Mouse (Mus musculus) stomach, embryonic 14.5 days (tissue): ENCODE results near the gene Wdfy3. TPM values are rescaled to one million over a fixed set of nuclear protein-coding genes. Genes with fewer than 3 reads are reported as not detected.

ENCODE experiments used
- ATAC-seq: fragments of 200-750 bp; cut with Nextera tagmentation; 2 replicates; pipeline ENCODE4 v1.8.0; 2017; ENCODE audit warnings: low read depth, moderate TSS enrichment; ENCODE audit not compliant: insufficient number of reproducible peaks, insufficient read depth, low FRiP score
- H3K27ac ChIP-seq: fragments of 300-500 bp; sonication (generic); 2 replicates; pipeline ENCODE4 v1.5.1; 2014; ENCODE audit warnings: mild to moderate bottlenecking, low read length, moderate library complexity, mixed read lengths
- H3K27me3 ChIP-seq: fragments of 300-500 bp; sonication (generic); 2 replicates; pipeline ENCODE4 v1.6.1; 2014; ENCODE audit warnings: low read length, control low read depth, mixed read lengths; ENCODE audit not compliant: control insufficient read depth, insufficient read depth
- H3K36me3 ChIP-seq: fragments of 300-500 bp; sonication (generic); 2 replicates; pipeline ENCODE4 v1.6.1; 2014; ENCODE audit warnings: mild to moderate bottlenecking, control low read depth, low read length, moderate library complexity, mixed read lengths; ENCODE audit not compliant: control insufficient read depth, insufficient read depth
- H3K4me1 ChIP-seq: fragments of 300-500 bp; sonication (generic); 2 replicates; pipeline ENCODE4 v1.6.1; 2014; ENCODE audit warnings: low read length, control low read depth, mixed read lengths; ENCODE audit not compliant: control insufficient read depth, insufficient read depth
- H3K4me2 ChIP-seq: fragments of 300-500 bp; sonication (generic); replicated peaks from 2 replicates; pipeline ENCODE4 v1.6.1; 2014; ENCODE audit warnings: low read depth, low read length, control low read depth
- H3K4me3 ChIP-seq: fragments of 300-500 bp; sonication (generic); 2 replicates; pipeline ENCODE4 v1.5.1; 2014; ENCODE audit warnings: low read depth, low read length, control low read depth
- H3K9ac ChIP-seq: fragments of 300-500 bp; sonication (generic); replicated peaks from 2 replicates; pipeline ENCODE4 v1.6.1; 2014; ENCODE audit warnings: low read depth, mild to moderate bottlenecking, control low read depth, low read length, moderate library complexity, mixed read lengths
- H3K9me3 ChIP-seq: fragments of 300-500 bp; sonication (generic); 2 replicates; pipeline ENCODE4 v1.6.1; 2016; ENCODE audit warnings: low read depth, low read length, control low read depth; ENCODE audit not compliant: control insufficient read depth
- WGBS: fragments of 180-500 bp; shearing (Covaris S2); extraction: QIAGEN DNeasy Blood & Tissue Kit; methylation state at CpG from one replicate; pipeline ENCODE4 v1.1.7; 2014; 5-methylcytosine and 5-hydroxymethylcytosine counted together
- polyA plus RNA-seq: library from polyadenylated mRNA; unstranded; fragments of >200 nt; fragmentation: Nextera tagmentation; extraction: Ambion mirVana; gene quantifications from 2 replicates; pipeline ENCODE4 v1.2.1, GENCODE M21; 2014

The Wdfy3 gene
- polyA plus RNA-seq, 1 experiment from 2014 or later: 23.5 TPM

- Histone ChIP-seq H3K4me3 (no peak overlapping the region), H3K36me3 (peaks cover 69% of the 10 kb centered on the region), H3K9ac (no peak overlapping the region), H3K27ac (no peak overlapping the region), H3K27me3 (no peaks in the 10 kb centered on the region), H3K4me1 (no peaks in the 10 kb centered on the region), H3K9me3 (no peaks in the 10 kb centered on the region), H3K4me2 (no peak overlapping the region)
- ATAC-seq: no peak
- WGBS: 92% methylated on average over 6 of the region's 6 CpGs
Observed at GRCm38 (mm10) chr5:101891694-101892416, 177.9 kb downstream of the Wdfy3 start.

GRCm38 (mm10) chr5:101887989-101888388 is 181.7 kb downstream of the Wdfy3 start:
- no peak for ATAC-seq
- 95% methylated on average over 19 of the region's 19 CpGs for WGBS
- no peaks in the 10 kb centered on the region for H3K27me3 ChIP-seq
- no peaks in the 10 kb centered on the region for H3K4me1 ChIP-seq
- peaks cover 72% of the 10 kb centered on the region for H3K36me3 ChIP-seq
- no peak overlapping the region for H3K27ac ChIP-seq
- no peaks in the 10 kb centered on the region for H3K9me3 ChIP-seq
- no peak overlapping the region for H3K4me3 ChIP-seq
- no peak overlapping the region for H3K4me2 ChIP-seq
- H3K9ac ChIP-seq: no peak overlapping the region

DNA sequence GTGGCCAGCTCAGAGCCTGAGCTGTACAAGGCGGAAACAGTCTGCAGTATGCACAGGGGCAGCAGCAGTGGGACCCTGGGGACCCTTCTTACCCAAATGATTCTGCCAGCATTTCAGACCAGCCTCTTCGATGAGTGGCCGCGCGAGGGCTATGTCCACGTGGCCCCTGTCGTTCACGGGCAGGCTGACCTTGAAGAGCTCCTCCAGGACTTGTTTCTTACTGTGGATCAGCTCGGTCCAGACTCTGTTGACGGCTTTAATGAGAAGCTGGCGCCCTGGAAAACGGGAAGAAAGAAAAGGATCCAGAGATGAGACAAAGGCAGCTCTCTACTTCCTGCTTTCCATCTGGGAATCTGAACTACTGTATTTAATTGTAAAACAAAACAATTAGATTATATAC is 184.7 kb downstream of the Wdfy3 start:
- no peak for ATAC-seq
- 92% methylated on average over 12 of the region's 12 CpGs for WGBS
- Histone ChIP-seq H3K4me2 (no peak overlapping the region), H3K4me1 (no peaks in the 10 kb centered on the region), H3K9me3 (no peaks in the 10 kb centered on the region), H3K27me3 (no peaks in the 10 kb centered on the region), H3K36me3 (peaks cover 83% of the 10 kb centered on the region), H3K4me3 (no peak overlapping the region), H3K9ac (no peak overlapping the region), H3K27ac (no peak overlapping the region)

DNA sequence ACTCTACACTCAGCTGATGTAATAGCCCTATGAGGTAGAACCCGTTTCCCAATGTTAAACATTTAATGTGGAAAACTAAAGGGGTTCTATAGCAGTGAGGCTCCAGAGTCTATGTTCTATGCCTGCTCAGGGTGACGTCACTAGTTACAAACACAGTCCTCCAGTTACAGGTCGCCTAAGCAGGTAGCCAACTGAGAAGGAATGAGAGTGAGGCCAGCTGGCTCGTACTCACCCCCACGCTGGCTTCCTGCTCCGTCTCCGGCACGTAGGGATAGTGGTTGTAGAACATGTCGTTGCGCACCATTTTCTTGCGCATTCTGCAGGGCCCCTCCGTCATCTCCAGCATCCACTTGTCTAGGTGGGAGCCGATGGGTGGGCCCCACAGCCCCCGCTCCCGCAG is 187.5 kb downstream of the Wdfy3 start:
- Histone ChIP-seq H3K36me3 (peaks cover 76% of the 10 kb centered on the region), H3K4me3 (no peak overlapping the region), H3K4me1 (0 out of 2 replicates have a peak, but pooled peaks cover 5% of the 10 kb centered on the region), H3K4me2 (no peak overlapping the region), H3K9ac (no peak overlapping the region), H3K27me3 (no peaks in the 10 kb centered on the region), H3K27ac (no peak overlapping the region), H3K9me3 (no peaks in the 10 kb centered on the region)
- no peak for ATAC-seq
- 89% methylated on average over 15 of the region's 15 CpGs for WGBS

DNA sequence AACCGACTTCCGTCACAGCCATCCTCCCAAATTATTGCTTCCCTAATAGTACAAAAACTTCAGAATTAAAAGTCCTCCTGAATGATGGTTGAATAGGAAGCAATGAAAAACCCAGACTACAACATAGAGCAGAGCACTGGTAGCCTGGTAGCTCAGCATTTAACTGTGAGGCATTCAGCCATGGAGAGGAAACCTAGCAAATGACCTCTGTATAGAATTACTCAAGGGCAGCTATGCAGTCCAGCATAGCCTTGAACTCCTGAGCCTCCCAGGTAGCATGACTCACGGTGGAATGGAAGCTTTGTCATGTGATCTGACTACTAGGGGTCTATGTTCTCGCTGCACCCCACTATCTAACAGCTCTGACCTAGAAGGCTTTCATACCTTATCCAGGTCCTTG is 189.8 kb downstream of the Wdfy3 start:
- H3K4me3 ChIP-seq: no peak overlapping the region
- no peak overlapping the region for H3K4me2 ChIP-seq
- H3K27me3 ChIP-seq: no peaks in the 10 kb centered on the region
- 91% methylated on average over 4 of the region's 4 CpGs for WGBS
- H3K27ac ChIP-seq: no peak overlapping the region
- H3K36me3 ChIP-seq: peaks cover 72% of the 10 kb centered on the region
- 0 out of 2 replicates have a peak, but pooled peaks cover 5% of the 10 kb centered on the region for H3K4me1 ChIP-seq
- ATAC-seq: no peak
- no peaks in the 10 kb centered on the region for H3K9me3 ChIP-seq
- H3K9ac ChIP-seq: no peak overlapping the region

- H3K9ac ChIP-seq: no peak overlapping the region
- H3K27ac ChIP-seq: no peak overlapping the region
- WGBS: 41% methylated on average over 9 of the region's 9 CpGs
- ATAC-seq: no peak
- no peak overlapping the region for H3K4me2 ChIP-seq
- no peak overlapping the region for H3K4me3 ChIP-seq
- H3K9me3 ChIP-seq: no peaks in the 10 kb centered on the region
- H3K27me3 ChIP-seq: no peaks in the 10 kb centered on the region
- H3K36me3 ChIP-seq: peaks cover 69% of the 10 kb centered on the region
- H3K4me1 ChIP-seq: 0 out of 2 replicates have a peak, but pooled peaks cover 5% of the 10 kb centered on the region
Observed at GRCm38 (mm10) chr5:101878403-101878802, 191.3 kb downstream of the Wdfy3 start.

GRCm38 (mm10) chr5:101876185-101876584 is 193.5 kb downstream of the Wdfy3 start:
- peaks cover 70% of the 10 kb centered on the region for H3K36me3 ChIP-seq

DNA sequence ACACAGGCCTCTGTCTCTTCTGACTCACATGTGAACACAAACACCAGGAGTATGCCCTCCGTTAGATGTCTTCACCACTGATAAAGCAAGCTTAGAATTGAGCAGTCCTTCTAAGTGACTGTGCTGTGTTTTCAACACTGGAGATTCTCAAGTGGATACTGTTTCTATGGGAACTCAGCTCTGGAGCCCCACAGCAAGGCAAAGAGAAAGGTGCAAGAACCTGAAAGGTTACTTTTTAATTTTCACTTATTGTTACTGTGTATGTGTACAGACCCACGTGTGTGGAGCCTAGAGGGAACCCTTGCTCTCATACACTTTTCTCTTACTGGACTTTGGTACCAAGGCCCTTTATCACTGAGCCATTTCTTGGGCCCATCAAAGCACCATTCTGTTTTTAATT is 203.0 kb downstream of the Wdfy3 start:
- Histone ChIP-seq H3K4me2 (no peak overlapping the region), H3K27me3 (no peaks in the 10 kb centered on the region), H3K36me3 (peaks cover 77% of the 10 kb centered on the region), H3K9ac (no peak overlapping the region), H3K27ac (no peak overlapping the region), H3K9me3 (no peaks in the 10 kb centered on the region), H3K4me3 (no peak overlapping the region), H3K4me1 (no peaks in the 10 kb centered on the region)
- WGBS: 63% methylated on average over 2 of the region's 2 CpGs
- ATAC-seq: no peak

More at GRCm38 (mm10) chr5:101876185-101876584, 193.5 kb downstream of the Wdfy3 start:
- Histone ChIP-seq H3K4me1 (0 out of 2 replicates have a peak, but pooled peaks cover 5% of the 10 kb centered on the region), H3K4me3 (no peak overlapping the region), H3K27me3 (no peaks in the 10 kb centered on the region), H3K9ac (no peak overlapping the region), H3K4me2 (no peak overlapping the region), H3K27ac (no peak overlapping the region), H3K9me3 (no peaks in the 10 kb centered on the region)
- WGBS: 85% methylated on average over 4 of the region's 4 CpGs
- no peak for ATAC-seq

- 92% methylated on average over 6 of the region's 6 CpGs for WGBS
- peaks cover 72% of the 10 kb centered on the region for H3K36me3 ChIP-seq
Observed at GRCm38 (mm10) chr5:101863946-101864345, 205.8 kb downstream of the Wdfy3 start.

More at GRCm38 (mm10) chr5:101863946-101864345, 205.8 kb downstream of the Wdfy3 start:
- no peaks in the 10 kb centered on the region for H3K4me1 ChIP-seq
- no peak overlapping the region for H3K9ac ChIP-seq
- no peak overlapping the region for H3K4me2 ChIP-seq
- no peak overlapping the region for H3K4me3 ChIP-seq
- H3K27ac ChIP-seq: no peak overlapping the region
- no peak for ATAC-seq
- no peaks in the 10 kb centered on the region for H3K27me3 ChIP-seq
- H3K9me3 ChIP-seq: no peaks in the 10 kb centered on the region
